Mouse (Mus musculus) MEL (cell line): ENCODE results near the gene Pard3b. TPM values are rescaled to one million over a fixed set of nuclear protein-coding genes. Genes with fewer than 3 reads are reported as not detected.

Experiments
- DNase-seq: peaks from one replicate; pipeline ENCODE4 v3.0.0; 2011; ENCODE audit warnings: low read depth, low spot score
- H3K27ac ChIP-seq: 2 replicates; pipeline ENCODE4 v1.5.1; 2012; ENCODE audit warnings: low read depth, mild to moderate bottlenecking, control low read depth, low read length, moderate library complexity; ENCODE audit not compliant: control insufficient read depth
- H3K27me3 ChIP-seq, 2 experiments: fragments of 150-350 bp in 1 of 2; sonication (generic) in 1 of 2; 2 replicates each; pipeline ENCODE4 v1.6.1; 2012; ENCODE audit warnings: low read length in 2 of 2, mild to moderate bottlenecking in 2 of 2, improper control_type of control experiment in 1 of 2, moderate library complexity in 1 of 2; ENCODE audit not compliant: insufficient read depth in 2 of 2, control insufficient read depth in 1 of 2
- H3K36me3 ChIP-seq, 2 experiments: 2 replicates each; pipeline ENCODE4 v1.6.1; 2012 to 2014; ENCODE audit warnings: low read length in 2 of 2, improper control_type of control experiment in 1 of 2, inconsistent platforms in 1 of 2, mild to moderate bottlenecking in 1 of 2; ENCODE audit not compliant: insufficient read depth in 2 of 2, control insufficient read depth in 1 of 2
- H3K4me1 ChIP-seq, 2 experiments: fragments of 150-350 bp in 1 of 2; sonication (generic) in 1 of 2; 2 replicates each; pipeline ENCODE4 v1.6.1; 2012; ENCODE audit warnings: low read length in 2 of 2, improper control_type of control experiment in 1 of 2, mild to moderate bottlenecking in 1 of 2; ENCODE audit not compliant: insufficient read depth in 2 of 2, control insufficient read depth in 1 of 2
- H3K4me3 ChIP-seq, 2 experiments: fragments of 150-350 bp in 1 of 2; sonication (generic) in 1 of 2; 2 replicates each; pipeline ENCODE4 v1.5.1; 2012; ENCODE audit warnings: low read depth in 2 of 2, low read length in 2 of 2, mild to moderate bottlenecking in 2 of 2, moderate library complexity in 2 of 2, control low read depth in 1 of 2, improper control_type of control experiment in 1 of 2; ENCODE audit not compliant: control insufficient read depth in 1 of 2, insufficient read depth in 1 of 2
- H3K79me2 ChIP-seq: 2 replicates; pipeline ENCODE4 v1.6.1; 2012; ENCODE audit warnings: mild to moderate bottlenecking, low read length, moderate library complexity; ENCODE audit not compliant: control insufficient read depth, poor library complexity, insufficient read depth
- H3K9ac ChIP-seq: 2 replicates; pipeline ENCODE4 v1.6.1; 2012; ENCODE audit warnings: low read depth, mild to moderate bottlenecking, control low read depth, low read length, moderate library complexity; ENCODE audit not compliant: control insufficient read depth, poor library complexity, severe bottlenecking
- H3K9me3 ChIP-seq: fragments of 150-350 bp; sonication (generic); replicated peaks from 2 replicates; pipeline ENCODE4 v1.6.1; 2012; ENCODE audit warnings: mild to moderate bottlenecking, low read length, improper control_type of control experiment, moderate library complexity; ENCODE audit not compliant: insufficient read depth
- CHD1 ChIP-seq: IDR thresholded peaks from 2 replicates; pipeline ENCODE4 v1.6.1; 2012; ENCODE audit warnings: low read depth, mild to moderate bottlenecking, inconsistent platforms, low read length, improper control_type of control experiment
- CHD2 ChIP-seq: IDR thresholded peaks from 2 replicates; pipeline ENCODE4 v1.6.1; 2011; ENCODE audit warnings: low read length, improper control_type of control experiment
- CTCF ChIP-seq, 3 experiments: IDR thresholded peaks in 2 of 3; conservative IDR thresholded peaks in 1 of 3; 2 replicates each; pipeline ENCODE4 v1.5.1; 2011 to 2012; ENCODE audit warnings: low read length in 3 of 3, low read depth in 2 of 3, mild to moderate bottlenecking in 2 of 3, improper control_type of control experiment in 1 of 3, inconsistent platforms in 1 of 3, mixed read lengths in 1 of 3, moderate library complexity in 1 of 3; ENCODE audit not compliant: control insufficient read depth in 1 of 3, insufficient read depth in 1 of 3, poor library complexity in 1 of 3, severe bottlenecking in 1 of 3
- E2F4 ChIP-seq: IDR thresholded peaks from 2 replicates; pipeline ENCODE4 v1.6.1; 2011; ENCODE audit warnings: low read depth, low read length, improper control_type of control experiment, borderline replicate concordance
- EP300 ChIP-seq, 2 experiments: IDR thresholded peaks; 2 replicates each; pipeline ENCODE4 v1.6.1; 2011; ENCODE audit warnings: improper control_type of control experiment in 2 of 2, low read length in 2 of 2, low read depth in 1 of 2, mild to moderate bottlenecking in 1 of 2
- GATA1 ChIP-seq: IDR thresholded peaks from 2 replicates; pipeline ENCODE4 v1.6.1; 2011; ENCODE audit warnings: low read depth, low read length, improper control_type of control experiment
- JUND ChIP-seq: IDR thresholded peaks from 2 replicates; pipeline ENCODE4 v1.6.1; 2011; ENCODE audit warnings: low read depth, mild to moderate bottlenecking, improper control_type of control experiment, low read length
- KAT2A ChIP-seq: conservative IDR thresholded peaks from 2 replicates; pipeline ENCODE4 v1.6.1; 2012; ENCODE audit warnings: low read depth, low read length, improper control_type of control experiment, inconsistent platforms
- MAZ ChIP-seq: IDR thresholded peaks from 2 replicates; pipeline ENCODE4 v1.6.1; 2012; ENCODE audit warnings: low read depth, mild to moderate bottlenecking, inconsistent platforms, low read length, improper control_type of control experiment
- MXI1 ChIP-seq: IDR thresholded peaks from 2 replicates; pipeline ENCODE4 v1.6.1; 2011; ENCODE audit warnings: mild to moderate bottlenecking, low read depth, low read length, improper control_type of control experiment
- MYB ChIP-seq: IDR thresholded peaks from 2 replicates; pipeline ENCODE4 v1.6.1; 2011; ENCODE audit warnings: mild to moderate bottlenecking, low read depth, low read length, improper control_type of control experiment
- MYC ChIP-seq: IDR thresholded peaks from 2 replicates; pipeline ENCODE4 v1.6.1; 2011; ENCODE audit warnings: low read depth, mild to moderate bottlenecking, low read length, improper control_type of control experiment, moderate library complexity
- NELFE ChIP-seq: IDR thresholded peaks from 2 replicates; pipeline ENCODE4 v1.6.1; 2011; ENCODE audit warnings: low read depth, low read length, improper control_type of control experiment
- POLR2A ChIP-seq, 2 experiments: IDR thresholded peaks; 2 replicates each; pipeline ENCODE4 v1.6.1; 2011 to 2012; ENCODE audit warnings: low read length in 2 of 2, mild to moderate bottlenecking in 2 of 2, control low read depth in 1 of 2, improper control_type of control experiment in 1 of 2, low read depth in 1 of 2, moderate library complexity in 1 of 2; ENCODE audit not compliant: control insufficient read depth in 1 of 2, insufficient read depth in 1 of 2, poor library complexity in 1 of 2
- POLR2AphosphoS2 ChIP-seq: IDR thresholded peaks from 2 replicates; pipeline ENCODE4 v1.6.1; 2011; ENCODE audit warnings: low read length, improper control_type of control experiment
- POLR2AphosphoS5 ChIP-seq: IDR thresholded peaks from 2 replicates; pipeline ENCODE4 v1.6.1; 2012; ENCODE audit warnings: low read depth, borderline replicate concordance, mild to moderate bottlenecking, inconsistent platforms, low read length, moderate library complexity, mixed read lengths
- RAD21 ChIP-seq: IDR thresholded peaks from 2 replicates; pipeline ENCODE4 v1.6.1; 2011; ENCODE audit warnings: mild to moderate bottlenecking, low read depth, low read length, improper control_type of control experiment
- SIN3A ChIP-seq: IDR thresholded peaks from 2 replicates; pipeline ENCODE4 v1.6.1; 2012; ENCODE audit warnings: low read length, improper control_type of control experiment, inconsistent platforms
- SMC3 ChIP-seq: IDR thresholded peaks from 2 replicates; pipeline ENCODE4 v1.6.1; 2011; ENCODE audit warnings: low read depth, low read length, improper control_type of control experiment
- TBP ChIP-seq: IDR thresholded peaks from 2 replicates; pipeline ENCODE4 v1.8.0; 2011; ENCODE audit warnings: low read depth, low read length, improper control_type of control experiment
- TCF12 ChIP-seq: IDR thresholded peaks from 2 replicates; pipeline ENCODE4 v1.6.1; 2014; ENCODE audit warnings: low read depth, mild to moderate bottlenecking, inconsistent platforms, low read length, improper control_type of control experiment, moderate library complexity
- USF1 ChIP-seq: IDR thresholded peaks from 2 replicates; pipeline ENCODE4 v1.6.1; 2014; ENCODE audit warnings: low read depth, mild to moderate bottlenecking, inconsistent platforms, low read length, improper control_type of control experiment, moderate library complexity
- USF2 ChIP-seq, 2 experiments: IDR thresholded peaks; 2 replicates each; pipeline ENCODE4 v1.6.1; 2011 to 2012; ENCODE audit warnings: improper control_type of control experiment in 2 of 2, low read length in 2 of 2, borderline replicate concordance in 1 of 2, inconsistent platforms in 1 of 2, low read depth in 1 of 2, mild to moderate bottlenecking in 1 of 2; ENCODE audit not compliant: insufficient read depth in 1 of 2
- ZC3H11A ChIP-seq: IDR thresholded peaks from 2 replicates; pipeline ENCODE4 v1.6.1; 2012; ENCODE audit warnings: low read depth, mild to moderate bottlenecking, inconsistent platforms, low read length, improper control_type of control experiment
- ZKSCAN1 ChIP-seq: IDR thresholded peaks from 2 replicates; pipeline ENCODE4 v1.6.1; 2012; ENCODE audit warnings: low read depth, mild to moderate bottlenecking, inconsistent platforms, low read length, improper control_type of control experiment, moderate library complexity
- ZMIZ1 ChIP-seq: IDR thresholded peaks from 2 replicates; pipeline ENCODE4 v1.6.1; 2012; ENCODE audit warnings: low read depth, mild to moderate bottlenecking, inconsistent platforms, low read length, improper control_type of control experiment, moderate library complexity
- ZNF384 ChIP-seq: IDR thresholded peaks from 2 replicates; pipeline ENCODE4 v1.6.1; 2012; ENCODE audit warnings: low read depth, mild to moderate bottlenecking, inconsistent platforms, low read length, improper control_type of control experiment
- polyA plus RNA-seq, 2 experiments: library from polyadenylated mRNA; stranded (reverse) in 1 of 2; unstranded in 1 of 2; fragments of >175 nt in 1 of 2; fragments of >200 nt in 1 of 2; gene quantifications; 2 replicates each; pipeline versions ENCODE4 v1.2.1 to v1.2.4; 2012; ENCODE audit warnings: low replicate concordance in 2 of 2, low read depth in 1 of 2; ENCODE audit not compliant: insufficient read length in 2 of 2, insufficient read depth in 1 of 2, missing spikeins in 1 of 2
- total RNA-seq: library from RNA; depleted of rRNA; stranded (reverse); fragments of 300-350 nt; gene quantifications from 2 replicates; pipeline ENCODE4 v1.2.3, GENCODE M21; 2012

Pard3b gene
- total and polyA plus RNA-seq, 3 experiments, result not detected

DNA sequence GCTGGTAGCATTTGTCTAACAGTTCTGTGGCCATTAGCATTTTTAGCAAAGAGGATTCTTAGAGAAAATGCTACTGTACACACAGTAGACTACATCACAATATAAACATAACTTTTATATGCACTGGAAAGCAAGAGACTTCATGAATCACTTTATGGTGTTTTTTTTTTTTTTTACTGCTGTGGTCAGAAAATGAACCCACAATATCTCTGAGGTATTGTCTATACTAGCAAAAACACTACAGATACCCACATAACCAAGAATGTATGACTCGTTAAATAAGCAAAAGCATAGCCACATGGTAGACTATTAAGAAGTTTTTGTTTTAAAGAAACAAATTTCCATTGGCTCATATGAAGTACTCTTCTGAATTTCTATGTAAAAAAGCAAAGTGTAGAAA lies 827.9 kb downstream of the Pard3b start:
- Histone ChIP-seq H3K79me2 (no peaks in the 10 kb centered on the region), H3K4me3 (no peak overlapping the region)
- no peak for TF ChIP-seq SMC3
- TF ChIP-seq MYB, result no peak
- no peak for TF ChIP-seq POLR2A (IDR thresholded peaks at IDR 0.05; ENCODE audit: control insufficient read depth in 1 of 2, insufficient read depth in 1 of 2, low read depth in 1 of 2, low read length in 2 of 2, poor library complexity in 1 of 2)
- no peak for TF ChIP-seq ZMIZ1
- no peak for TF ChIP-seq POLR2AphosphoS2
- TF ChIP-seq SIN3A, result no peak
- no peak for TF ChIP-seq USF2 (IDR thresholded peaks at IDR 0.05; ENCODE audit: borderline replicate concordance in 1 of 2, insufficient read depth in 1 of 2, low read depth in 1 of 2, low read length in 2 of 2)
- no peak for TF ChIP-seq E2F4
- no peak for TF ChIP-seq CTCF (IDR thresholded peaks at IDR 0.05 in 2 of 3, conservative IDR thresholded peaks at IDR 0.05 in 1 of 3; ENCODE audit: control insufficient read depth in 1 of 3, insufficient read depth in 1 of 3, low read depth in 2 of 3, low read length in 3 of 3, poor library complexity in 1 of 3, severe bottlenecking in 1 of 3)
- TF ChIP-seq MAZ, result no peak
- no peak for TF ChIP-seq POLR2AphosphoS5
- TF ChIP-seq CHD2, result no peak
- TF ChIP-seq NELFE, result no peak
- no peak for TF ChIP-seq MXI1
- TF ChIP-seq MYC, result no peak
- TF ChIP-seq ZKSCAN1, result no peak
- TF ChIP-seq, all 39 proteins: peak for 0
- Histone ChIP-seq H3K36me3 (no peaks in the 10 kb centered on the region), H3K4me1 (no peaks in the 10 kb centered on the region), H3K9me3 (no peaks in the 10 kb centered on the region), H3K9ac (no peak overlapping the region), H3K27ac (no peak overlapping the region), H3K27me3 (no peaks in the 10 kb centered on the region)
- no peak for DNase-seq

- no peaks in the 10 kb centered on the region for H3K79me2 ChIP-seq
- H3K4me1 ChIP-seq, result no peaks in the 10 kb centered on the region
- no peak for DNase-seq
- H3K4me3 ChIP-seq, result no peak overlapping the region
- H3K27ac ChIP-seq, result no peak overlapping the region
- no peaks in the 10 kb centered on the region for H3K36me3 ChIP-seq
- TF ChIP-seq KAT2A (no peak), NELFE (no peak), TBP (no peak), CHD2 (no peak), RAD21 (no peak), GATA1 (no peak), MYC (no peak), CHD1 (no peak), POLR2A (IDR thresholded peaks at IDR 0.05; ENCODE audit: control insufficient read depth in 1 of 2, insufficient read depth in 1 of 2, low read depth in 1 of 2, low read length in 2 of 2, poor library complexity in 1 of 2) (no peak), ZKSCAN1 (no peak), MYB (no peak), ZNF384 (no peak), TCF12 (no peak), ZC3H11A (no peak), JUND (no peak), EP300 (IDR thresholded peaks at IDR 0.05; ENCODE audit: low read depth in 1 of 2, low read length in 2 of 2) (no peak), USF1 (no peak)
- TF ChIP-seq, all 39 proteins: peak for 0
- no peaks in the 10 kb centered on the region for H3K27me3 ChIP-seq
- no peak overlapping the region for H3K9ac ChIP-seq
- H3K9me3 ChIP-seq, result no peaks in the 10 kb centered on the region
These were observed 844.4 kb downstream of the Pard3b start for GRCm38 (mm10) chr1:62483059-62483458.
